Mouse (Mus musculus): ENCODE results near the gene Tcf7l2.

Tcf7l2 gene

GRCm38 (mm10) chr19:55955126-55955525, 213.5 kb downstream of the Tcf7l2 start:
- TF ChIP-seq GATA4 (IDR thresholded peaks at IDR 0.05; ENCODE audit: insufficient replicate concordance, low read length) = no peak

DNA sequence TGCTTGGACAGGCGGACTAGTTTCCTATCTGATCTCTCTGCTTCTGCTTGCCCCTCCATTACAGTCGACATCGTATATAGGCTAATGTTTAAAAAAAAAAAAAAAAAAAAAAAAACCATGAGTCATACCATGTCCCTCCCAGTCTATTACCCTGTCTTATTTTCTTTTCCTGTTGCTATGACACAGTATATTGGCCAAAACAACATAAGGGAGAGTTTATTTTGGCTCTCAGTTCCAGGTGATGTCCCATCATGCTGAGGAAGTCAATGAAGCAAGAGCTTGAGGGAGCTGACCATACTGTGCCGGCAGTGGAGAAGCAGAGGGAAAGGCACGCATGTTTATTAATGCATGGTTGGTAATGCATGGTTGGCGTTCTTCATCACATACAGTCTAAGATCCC, 215.1 kb downstream of the Tcf7l2 start:
- TF ChIP-seq GATA4 (IDR thresholded peaks at IDR 0.05; ENCODE audit: insufficient replicate concordance, low read length) = no peak

- no peak for TF ChIP-seq GATA4 (IDR thresholded peaks at IDR 0.05; ENCODE audit: insufficient replicate concordance, low read length)
Measured at GRCm38 (mm10) chr19:55964421-55964820, 222.8 kb downstream of the Tcf7l2 start.

- no peak for TF ChIP-seq GATA4 (IDR thresholded peaks at IDR 0.05; ENCODE audit: insufficient replicate concordance, low read length)
Measured at GRCm38 (mm10) chr19:55966066-55966465, 224.4 kb downstream of the Tcf7l2 start.

DNA sequence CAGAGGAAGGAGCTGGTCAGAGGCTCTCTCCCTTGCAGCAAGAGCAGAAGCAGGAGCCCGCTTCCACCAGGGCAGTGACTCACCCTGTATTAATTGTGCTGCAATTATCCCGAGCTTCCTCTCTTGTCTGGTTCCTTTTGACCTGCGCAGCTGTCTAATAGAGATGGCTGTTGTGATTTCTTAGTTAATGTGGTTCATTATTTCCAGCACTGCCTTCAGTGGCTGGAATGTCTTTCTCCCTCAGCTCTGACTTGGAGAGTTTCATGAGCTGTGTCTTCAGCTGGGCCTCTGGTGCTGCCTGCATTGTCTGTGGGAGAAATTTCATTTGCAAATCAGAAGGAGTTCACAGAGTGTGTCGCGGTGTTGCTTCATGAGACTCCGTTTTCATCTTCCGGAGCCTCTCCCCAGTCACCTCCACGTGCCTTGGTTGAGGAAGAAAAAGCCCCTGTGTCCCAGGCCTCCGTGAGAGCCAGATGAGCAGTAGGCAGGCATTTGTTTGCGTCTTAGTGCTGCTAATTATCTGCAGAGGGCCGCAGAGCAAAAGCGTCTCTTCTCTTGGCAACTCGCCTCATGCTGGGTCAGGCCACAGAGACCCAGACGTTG, 228.4 kb downstream of the Tcf7l2 start:
- no peak for TF ChIP-seq GATA4 (IDR thresholded peaks at IDR 0.05; ENCODE audit: insufficient replicate concordance, low read length)

DNA sequence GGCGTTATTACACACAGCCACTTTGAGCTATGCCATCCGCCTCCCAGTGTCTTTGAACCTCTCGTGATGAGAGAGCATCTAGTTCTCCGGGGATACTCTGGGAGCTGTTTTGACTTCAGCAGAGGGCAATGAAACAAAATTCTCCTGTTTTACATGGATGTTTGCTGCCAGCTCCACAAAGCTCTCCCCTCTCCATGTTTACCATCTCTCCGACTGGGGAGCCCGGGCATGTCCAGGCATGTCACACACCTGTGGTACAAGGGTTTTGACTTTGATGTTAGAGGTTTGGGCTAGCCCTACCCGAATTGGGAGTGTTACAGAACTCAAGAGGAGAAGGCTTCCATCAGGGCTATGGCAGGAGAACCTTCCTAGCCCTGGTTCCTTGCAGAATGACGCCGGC, 234.5 kb downstream of the Tcf7l2 start:
- no peak for TF ChIP-seq GATA4 (IDR thresholded peaks at IDR 0.05; ENCODE audit: insufficient replicate concordance, low read length)

Data from liver, adult (tissue).